Mouse (Mus musculus): ENCODE measurements around the gene Plekhh1.

DNA sequence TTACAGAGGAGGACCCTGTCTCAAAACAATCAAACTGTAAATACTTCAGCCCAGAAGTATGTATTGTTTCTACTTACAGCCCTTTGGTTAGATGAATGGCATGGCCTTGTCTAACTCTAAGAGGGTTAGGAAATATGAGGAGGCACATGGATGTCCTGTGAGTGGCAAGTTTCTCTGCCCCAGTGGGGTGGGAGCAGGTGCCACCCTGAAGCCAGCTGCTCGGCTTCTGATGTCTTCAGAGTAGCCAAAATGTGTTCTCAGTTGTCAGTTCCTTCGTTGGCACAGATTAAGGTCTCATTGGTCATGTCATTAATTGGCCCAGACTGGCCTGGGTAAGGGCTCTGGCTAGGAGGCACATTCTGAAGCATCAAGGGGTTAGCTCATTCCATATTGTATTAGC is 20.8 kb downstream of the Plekhh1 start:
- no peak for TF ChIP-seq CTCF (IDR thresholded peaks at IDR 0.05; ENCODE audit: control insufficient read depth, insufficient read depth, insufficient read length)
- no peak for TF ChIP-seq CEBPB (IDR thresholded peaks at IDR 0.05; ENCODE audit: low read depth)

Data from C2C12 (cell line).